Comparison of ENCODE assay signal across 8 mouse cellular contexts in genomic region chr8:46639010-46639571, GRCm38 (mm10). TPM values are rescaled to one million over a fixed set of nuclear protein-coding genes. Genes with fewer than 3 reads are reported as not detected.
A peak's percentile ranks its signal among the peaks of the same experiment; 100 is the strongest.
DNase-seq lines count a peak whose midpoint lies in the region; ATAC-seq lines count a peak whose summit lies in the region.

No protein-coding gene starts in this region.

- H3K4me1 ChIP-seq in kidney, embryonic 15.5 days: peaks cover 4% of the 10 kb centered on the region; the same call in 1 of the 2 replicates

- WGBS in kidney, embryonic 15.5 days: 51% methylated on average over 6 of the region's 6 CpGs

- no peaks in the 10 kb centered on the region for H3K27me3 ChIP-seq in kidney, embryonic 15.5 days

- peak overlapping the region; percentile 56; the same call in 1 of the 2 replicates for H3K27ac ChIP-seq in kidney, embryonic 15.5 days

- H3K4me2 ChIP-seq in kidney, embryonic 15.5 days: no peak overlapping the region

- peak; percentile 56 for DNase-seq in ovary, adult 18-20 months (ENCODE audit: low spot score)
- no peak for DNase-seq in ovary, postnatal 10 days (ENCODE audit: low spot score)
- peak; percentile 55 for DNase-seq in cerebellum, adult 11-12 months
- DNase-seq in heart, adult 9 months (ENCODE audit: low spot score in 2 of 2): peak; percentile 56 to 59
- DNase-seq in lung, postnatal 14 days: peak; percentile 43
- DNase-seq in thymus, postnatal 14 days: no peak

- no peak; the same call in 1 of the 2 replicates for ATAC-seq in kidney, embryonic 15.5 days (replicated peaks; ENCODE audit: low FRiP score)
- no peak for ATAC-seq in CD4-positive, CD25-positive, alpha-beta regulatory T cell, adult 4 months

- no peak overlapping the region for H3K9ac ChIP-seq in kidney, embryonic 15.5 days

- H3K9me3 ChIP-seq in kidney, embryonic 15.5 days (replicated peaks): no peaks in the 10 kb centered on the region

- no peak overlapping the region for H3K4me3 ChIP-seq in kidney, embryonic 15.5 days (replicated peaks)

- H3K36me3 ChIP-seq in kidney, embryonic 15.5 days: peaks cover 49% of the 10 kb centered on the region

RNA-seq across cellular contexts. Expression of gene Casp3, which starts 22.0 kb away (rescaled TPM):
- polyA plus RNA-seq in kidney, embryonic 15.5 days (2015; fragmentation: Nextera tagmentation; extraction: Ambion mirVana): 80.9 and 82.5 TPM in 2 replicates
- polyA plus RNA-seq in CD4-positive, CD25-positive, alpha-beta regulatory T cell, adult 4 months (2017; shearing (Covaris generic)): 10 to 100 TPM; 50.3 to 69.1 TPM

RNA-seq across cellular contexts. Expression of gene Primpol, which starts 22.1 kb away (rescaled TPM):
- polyA plus RNA-seq in kidney, embryonic 15.5 days (2015; fragmentation: Nextera tagmentation; extraction: Ambion mirVana): 14.6 and 15.5 TPM in 2 replicates
- 10 to 100 TPM; 38.8 to 42.9 TPM for polyA plus RNA-seq in CD4-positive, CD25-positive, alpha-beta regulatory T cell, adult 4 months (2017; shearing (Covaris generic))

Comparison
In these comparisons a context has a peak if more than half of its experiments do, and no peak if none do; other contexts are left out.
1. DNase-seq: peak in ovary, adult 18-20 months (single experiment), cerebellum, adult 11-12 months (single experiment), heart, adult 9 months (2 of 2) and lung, postnatal 14 days (single experiment); none in ovary, postnatal 10 days (single experiment) and thymus, postnatal 14 days (single experiment).